Mouse (Mus musculus) c-Kit-positive CD71-positive TER-119-negative erythroid progenitor cells, embryonic 14.5 days (primary cell): Measurements from ENCODE around the gene Fbln1.
"Not testable (repeated sequence)": the region's sequence is repeated elsewhere in the genome, so short reads cannot be mapped to it uniquely, and the experiment has no call there.

Source experiments
- DNase-seq: peaks from one replicate; pipeline ENCODE4 v3.0.0-alpha.2; 2013; ENCODE audit warnings: low read depth

Fbln1 gene

DNA sequence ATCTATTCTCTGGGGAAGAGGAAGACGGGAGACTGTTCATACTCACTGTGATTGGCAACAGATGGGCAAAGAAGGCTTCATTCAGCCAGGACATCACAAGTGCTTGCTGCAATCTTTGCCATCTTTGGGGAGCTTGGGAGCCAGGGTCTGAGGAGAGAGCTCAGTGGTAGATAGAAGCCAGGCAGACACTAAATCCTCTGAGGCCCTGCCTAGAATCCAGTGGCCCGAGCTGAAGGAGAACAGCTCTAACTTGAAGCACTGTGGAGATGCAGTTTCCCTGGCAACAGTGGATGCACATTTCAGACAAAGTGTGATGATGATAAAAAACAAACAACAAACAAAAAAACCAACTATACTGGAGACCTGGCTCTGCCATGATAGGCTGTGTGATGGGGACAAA is 90.2 kb downstream of the Fbln1 start:
- DNase-seq: no peak

DNA sequence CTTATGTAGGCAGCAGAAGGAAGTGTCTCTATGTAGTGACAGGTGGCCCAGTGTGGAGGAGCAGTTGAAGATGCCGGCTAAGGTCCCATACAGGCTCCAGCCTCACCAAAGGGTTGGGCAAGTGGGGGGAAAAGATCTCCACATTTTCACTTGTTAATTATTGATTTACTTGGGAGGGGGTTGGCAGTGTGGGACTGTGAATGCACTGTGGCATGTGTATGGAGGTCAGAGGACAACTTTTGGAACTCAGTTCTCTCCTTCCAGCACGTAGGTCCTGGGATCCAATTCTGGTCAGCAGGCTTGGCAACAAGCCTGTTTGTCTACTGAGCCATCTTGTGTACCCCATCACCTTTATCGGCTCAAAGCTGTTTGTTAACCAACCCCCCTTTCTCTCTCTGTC is 90.8 kb downstream of the Fbln1 start:
- no peak for DNase-seq

DNA sequence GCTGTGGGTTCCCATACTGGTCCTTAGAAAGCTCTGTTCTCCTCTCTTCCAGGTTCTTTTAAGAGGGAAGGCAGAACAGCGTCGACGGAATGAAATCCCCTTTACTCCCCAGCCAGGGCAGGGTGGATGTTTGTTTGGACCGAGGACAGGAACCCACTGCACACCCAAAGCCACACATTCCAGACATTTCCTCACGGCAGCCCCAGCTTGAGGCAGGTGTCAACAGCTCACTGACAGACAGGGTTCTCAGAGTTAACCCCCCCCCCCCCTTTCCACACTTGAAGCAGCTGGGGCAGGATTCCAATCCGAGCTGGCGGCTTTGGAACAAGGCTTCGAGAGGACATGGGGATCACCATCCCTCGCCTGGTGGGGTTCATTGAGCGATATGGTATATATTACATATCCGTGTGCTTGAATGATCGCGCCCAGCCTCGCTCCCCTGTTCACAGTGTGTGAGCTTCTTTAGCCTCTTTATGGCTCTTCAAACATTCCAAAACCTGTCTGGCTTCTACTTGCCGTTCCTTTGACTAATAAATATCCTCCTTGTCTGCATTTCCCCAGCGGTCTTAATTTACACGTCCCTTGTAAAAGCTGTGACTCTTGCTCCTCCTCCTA is 92.5 kb downstream of the Fbln1 start:
- no peak for DNase-seq

DNA sequence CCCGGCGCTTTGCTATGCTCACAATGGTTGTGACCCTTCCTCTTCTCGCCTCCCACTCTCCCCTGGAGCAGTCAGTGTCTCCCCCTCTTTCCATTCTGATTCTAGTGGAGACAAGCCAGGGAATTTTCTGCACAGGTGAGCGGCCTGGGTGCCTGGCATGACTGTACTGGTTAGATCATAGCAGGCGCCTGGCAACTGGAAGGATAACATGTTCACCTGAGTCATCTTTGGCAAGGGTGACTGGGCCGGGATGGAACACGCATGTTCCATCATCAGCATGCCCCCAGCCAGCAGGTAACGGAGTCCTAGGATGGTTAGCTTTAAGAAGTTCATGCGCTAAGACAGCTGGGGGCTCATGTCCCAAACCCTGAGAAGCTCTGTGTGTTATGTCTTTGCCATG is 93.2 kb downstream of the Fbln1 start:
- DNase-seq: no peak

DNA sequence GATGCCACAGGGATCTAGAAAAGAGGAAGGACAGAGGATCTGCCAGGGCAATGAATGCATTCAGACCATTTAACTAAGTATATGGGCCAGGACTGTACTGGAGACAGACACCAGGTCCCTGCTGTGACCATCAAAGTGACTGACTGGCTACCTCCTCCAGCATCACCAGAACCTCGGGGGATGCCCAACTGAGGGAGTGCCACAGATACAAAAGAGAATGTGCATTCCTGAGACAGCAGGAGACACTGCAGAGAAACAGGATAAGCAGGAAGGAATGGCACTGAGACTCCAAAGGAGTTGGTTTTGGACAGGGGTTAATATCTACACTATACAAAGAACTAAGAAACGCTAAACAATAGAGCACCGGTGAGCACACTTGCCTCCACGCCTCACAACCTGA is 97.5 kb downstream of the Fbln1 start:
- no peak for DNase-seq

DNA sequence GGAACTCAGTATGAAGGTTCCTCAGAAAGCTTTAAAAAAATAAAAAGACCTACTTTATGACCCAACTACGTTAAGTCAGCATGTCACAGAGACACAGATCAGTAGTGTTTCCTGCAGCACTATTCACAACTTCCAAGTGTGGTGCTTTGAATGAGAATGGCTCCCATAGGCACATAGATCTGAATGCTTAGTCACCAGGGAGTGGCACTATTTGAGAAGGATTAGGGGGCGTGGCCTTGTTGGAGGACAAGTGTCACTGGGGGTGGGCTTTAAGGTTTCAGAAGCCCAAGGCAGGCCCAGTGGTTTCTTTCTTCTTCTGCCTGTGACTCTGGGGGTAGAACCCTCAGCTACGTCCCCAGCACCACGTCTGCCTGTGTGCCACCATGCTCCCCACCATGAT is 98.2 kb downstream of the Fbln1 start:
- no peak for DNase-seq

DNA sequence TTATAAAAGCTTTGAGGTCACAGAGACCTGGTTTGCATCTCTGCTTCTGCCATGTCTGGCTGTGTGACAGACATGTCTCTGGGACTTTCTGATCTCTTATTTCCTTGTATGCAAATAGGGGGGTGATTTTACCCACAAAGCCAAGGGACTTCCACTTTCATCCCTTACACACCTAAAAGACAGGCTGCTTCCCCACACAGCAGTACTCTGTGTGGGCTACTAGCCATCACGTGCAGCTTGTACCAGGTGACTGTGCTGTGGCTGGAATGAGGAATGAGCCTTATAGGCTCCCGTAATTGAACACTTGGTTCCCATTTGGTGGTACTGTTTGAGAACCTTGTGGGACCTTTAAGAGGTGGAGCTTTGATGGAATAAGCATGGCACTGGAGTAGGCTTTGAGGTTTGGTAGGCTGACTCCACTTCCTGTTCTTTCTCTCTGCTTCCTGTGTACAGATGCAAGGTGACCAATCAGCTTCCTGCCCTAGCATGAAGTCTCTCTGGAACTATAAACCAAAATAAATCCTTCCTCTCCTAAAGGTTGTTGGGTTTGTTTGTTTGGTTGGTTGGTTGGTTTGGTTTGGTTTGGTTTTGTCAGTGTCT is 101.4 kb downstream of the Fbln1 start:
- no peak for DNase-seq

DNA sequence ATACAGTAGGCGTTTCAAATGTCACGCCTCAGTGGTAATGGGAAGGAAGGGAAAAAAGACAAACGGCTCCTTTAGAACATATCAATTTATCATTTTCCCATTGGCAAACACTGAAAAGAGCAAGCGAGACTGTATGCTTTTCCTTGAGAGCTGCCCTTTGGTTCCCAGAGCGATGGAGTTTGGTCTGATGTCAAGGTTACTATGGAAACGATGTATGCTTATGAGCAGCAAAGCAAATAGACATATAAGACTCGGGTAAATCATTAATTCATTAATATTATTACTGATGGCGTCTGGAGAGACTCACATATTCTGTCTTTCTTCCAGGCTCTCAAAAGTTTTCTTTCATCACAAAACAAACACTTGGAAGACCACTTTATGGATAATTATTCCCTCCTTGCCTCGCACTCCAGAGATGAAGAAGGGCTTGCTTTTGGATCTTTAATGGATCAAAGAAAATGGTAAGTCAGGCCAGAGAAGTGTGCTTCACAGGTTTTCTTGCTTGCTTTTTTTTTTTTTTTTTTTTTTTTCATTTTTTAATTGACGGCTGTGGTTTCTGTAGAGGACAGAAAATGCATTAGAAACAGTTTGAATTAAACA is 105.4 kb downstream of the Fbln1 start:
- no peak for DNase-seq

DNA sequence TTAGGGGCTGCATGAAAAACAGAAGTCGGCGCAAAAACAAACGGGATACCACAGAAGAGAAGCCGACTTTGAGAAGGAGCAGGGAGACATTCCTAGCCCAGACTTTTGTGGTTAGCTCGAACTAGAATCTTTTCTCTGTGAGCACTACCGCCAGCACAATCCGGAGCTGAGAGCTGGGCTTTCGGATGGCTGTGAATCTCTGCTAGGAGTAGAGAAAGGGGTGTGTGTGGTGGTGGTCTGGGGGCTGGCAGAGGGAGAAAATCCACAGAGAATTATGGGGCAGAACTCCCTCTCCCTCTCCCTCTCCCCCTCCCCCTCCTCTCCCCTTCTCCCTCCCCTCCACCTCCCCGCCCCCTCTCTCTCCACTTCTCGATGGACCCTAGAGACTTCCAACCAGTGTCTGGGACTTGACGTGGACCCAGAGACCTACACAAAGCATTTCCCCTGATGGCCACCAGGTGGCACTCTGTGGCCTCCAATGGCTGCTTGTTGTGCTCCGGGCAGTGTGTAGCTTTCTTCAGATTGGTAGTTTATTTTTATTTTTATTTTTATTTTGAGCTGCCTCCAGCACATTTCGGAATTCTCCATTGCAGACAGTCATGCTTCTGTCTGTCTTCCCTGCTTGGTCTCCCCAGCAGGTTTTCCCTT is 109.8 kb downstream of the Fbln1 start:
- DNase-seq: peak; percentile 38

DNA sequence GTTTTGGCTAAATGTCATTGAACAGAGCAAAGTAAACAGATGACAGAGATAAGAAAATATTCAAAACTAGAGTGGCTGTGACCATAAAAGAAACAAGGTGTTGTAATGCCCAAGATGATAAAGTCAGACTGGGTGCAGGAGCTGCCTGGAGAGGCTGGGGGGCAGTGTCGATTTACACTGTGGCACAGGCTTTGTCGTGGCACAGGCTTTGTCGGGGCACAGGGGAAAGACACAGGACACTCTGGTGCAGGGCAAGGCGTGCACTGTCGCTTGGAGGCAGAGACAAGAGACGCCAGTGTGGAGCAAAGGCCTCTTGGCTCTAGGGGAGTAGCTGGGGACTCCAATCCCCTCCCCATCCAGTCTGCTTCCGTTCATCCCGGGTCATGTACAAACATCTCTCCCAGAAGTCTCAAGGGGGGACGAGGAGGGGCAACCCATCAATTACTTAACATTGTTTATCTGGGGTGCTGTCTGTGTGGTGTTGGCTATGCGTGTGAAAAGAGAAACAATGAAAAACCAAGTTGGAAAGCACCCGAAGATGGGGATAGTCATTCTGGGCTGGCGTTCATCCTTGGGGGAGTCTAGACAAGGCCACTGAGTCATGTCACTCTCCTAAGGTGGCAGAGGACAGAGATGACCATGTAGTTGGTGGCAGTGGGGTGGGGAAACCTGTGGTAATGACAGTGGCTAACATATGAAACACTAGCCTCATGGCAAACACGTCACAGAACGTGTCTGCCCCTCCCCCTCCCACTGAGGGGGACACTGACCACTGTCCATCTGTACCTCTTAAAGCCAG is 110.8 kb downstream of the Fbln1 start:
- no peak for DNase-seq

DNA sequence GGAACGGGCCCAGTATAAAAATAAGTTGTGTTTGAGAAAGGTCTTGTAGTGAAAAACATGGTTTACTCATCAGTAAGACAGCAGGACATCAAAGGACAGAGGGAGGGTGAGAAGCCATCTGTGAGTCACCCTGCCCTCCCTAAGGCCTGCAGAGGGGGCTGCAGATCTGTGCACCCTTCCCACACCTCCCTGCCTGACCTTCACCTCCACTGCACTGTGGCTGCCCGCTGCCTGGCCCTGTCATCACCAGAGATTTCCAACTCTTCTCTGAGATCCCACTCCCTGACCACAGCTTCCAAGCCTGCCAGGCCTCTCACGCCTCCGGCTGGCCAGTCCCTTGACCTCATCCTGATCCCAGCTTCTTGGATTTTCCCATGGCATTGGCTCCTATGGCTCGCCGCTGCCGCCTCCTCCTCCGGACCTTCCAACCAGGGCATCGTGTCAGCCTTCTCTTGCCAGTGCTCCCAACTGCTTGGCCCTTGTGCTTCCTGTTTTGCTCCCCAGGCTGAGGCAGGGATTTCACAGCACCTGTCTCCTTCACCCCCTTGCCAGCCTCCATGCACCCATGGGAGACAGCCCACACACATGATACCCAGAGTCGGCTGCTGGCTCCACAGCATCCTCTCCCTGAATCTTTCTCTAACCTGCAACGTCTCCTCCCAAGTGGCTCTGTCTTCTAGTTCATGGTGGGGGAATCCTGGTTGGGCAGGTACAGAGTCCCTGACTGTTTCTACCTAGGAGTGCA is 114.3 kb downstream of the Fbln1 start:
- no peak for DNase-seq

DNA sequence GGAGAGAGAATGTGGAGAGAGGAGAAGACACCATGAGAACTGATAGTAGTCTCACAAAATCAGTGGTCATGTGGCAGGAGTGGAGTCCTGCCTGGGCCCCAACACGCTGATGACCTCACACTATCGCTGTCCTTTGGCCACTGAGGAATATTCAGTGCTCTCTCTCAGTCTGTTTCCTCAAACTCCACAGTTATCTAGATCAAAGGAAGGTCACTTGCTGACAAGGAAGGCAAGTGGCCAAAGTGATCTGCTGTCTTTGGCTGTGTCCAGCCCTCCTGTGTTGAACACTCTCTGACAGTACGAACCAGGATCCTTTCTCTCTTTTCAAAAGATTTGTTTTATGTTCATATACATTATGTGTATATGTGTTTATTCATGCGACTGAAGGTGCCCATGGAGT is 117.5 kb downstream of the Fbln1 start:
- no peak for DNase-seq

DNA sequence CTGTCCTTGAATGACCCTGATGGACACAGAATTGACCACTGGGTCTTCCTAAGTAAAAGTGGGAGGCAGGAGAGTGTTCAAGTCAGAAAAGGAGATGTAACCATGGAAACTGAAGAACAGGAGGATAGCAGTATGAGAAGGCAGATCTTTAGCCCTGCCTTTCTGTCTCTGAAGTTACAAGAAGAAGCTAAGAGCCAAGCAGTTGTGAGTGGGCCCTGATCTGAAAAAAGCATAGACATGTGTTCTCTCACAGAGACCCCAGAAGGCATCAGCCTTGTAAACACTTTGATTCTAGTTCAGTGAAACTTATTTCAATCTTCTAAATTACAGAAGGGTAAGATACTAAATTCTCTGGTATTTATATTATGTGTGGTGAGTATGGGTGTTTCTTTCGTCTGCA is 118.7 kb downstream of the Fbln1 start:
- DNase-seq: no peak

DNA sequence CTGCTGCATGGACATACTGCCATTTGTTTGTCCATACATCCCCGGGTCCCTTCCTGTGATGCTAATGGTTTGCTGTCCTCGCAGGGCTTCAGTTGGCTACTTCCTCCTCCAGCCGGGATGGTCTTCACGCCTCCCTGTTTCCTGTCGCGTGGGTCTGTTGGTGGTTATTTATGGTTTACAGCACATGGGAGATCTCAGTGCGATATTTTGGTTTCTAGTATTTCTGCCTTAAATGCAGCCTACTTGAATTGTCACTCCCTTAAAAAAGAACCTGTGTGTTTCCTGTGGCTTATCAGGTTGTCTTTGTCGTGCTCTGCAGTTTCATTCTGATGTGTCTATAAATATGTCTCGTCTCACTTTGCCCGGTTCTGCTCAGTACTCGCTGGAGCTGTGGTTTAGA is 122.1 kb downstream of the Fbln1 start:
- DNase-seq: no peak

DNA sequence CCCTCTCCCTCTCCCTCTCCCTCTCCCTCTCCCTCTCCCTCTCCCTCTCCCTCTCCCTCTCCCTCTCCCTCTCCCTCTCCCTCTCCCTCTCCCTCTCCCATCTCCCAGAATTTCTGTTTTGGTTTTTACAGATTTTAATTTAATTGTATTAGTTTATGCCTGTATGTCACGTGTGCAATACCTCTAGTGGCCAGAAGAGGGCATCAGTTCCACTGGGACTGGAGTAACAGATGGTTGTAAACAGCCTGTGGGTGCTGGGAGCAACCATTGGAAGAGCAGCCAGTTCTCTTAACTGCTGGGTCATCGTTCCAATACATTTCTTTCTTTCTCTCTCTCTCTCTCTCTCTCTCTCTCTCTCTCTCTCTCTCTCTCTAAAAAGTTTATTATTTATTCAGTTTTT is 122.7 kb downstream of the Fbln1 start:
- not testable (repeated sequence) for DNase-seq

DNA sequence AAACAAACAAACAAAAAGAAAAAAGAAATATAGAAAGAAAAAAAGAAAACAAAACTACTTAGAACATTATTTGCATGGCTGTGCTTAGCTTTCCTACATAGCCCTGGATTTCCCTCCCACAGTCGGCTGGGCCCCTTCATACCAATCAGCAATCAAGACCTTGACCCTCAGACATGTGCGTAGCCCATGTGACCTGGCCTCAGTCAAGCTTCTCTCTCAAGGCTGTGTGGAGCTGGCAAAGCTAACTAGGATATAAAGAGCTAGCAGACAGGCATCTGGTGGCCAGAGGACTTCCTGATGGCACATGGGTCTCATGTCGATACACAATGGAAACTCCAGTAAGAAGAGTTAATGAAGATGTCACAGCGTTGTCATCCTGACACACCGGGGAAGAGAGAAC is 123.3 kb downstream of the Fbln1 start:
- DNase-seq: no peak

DNA sequence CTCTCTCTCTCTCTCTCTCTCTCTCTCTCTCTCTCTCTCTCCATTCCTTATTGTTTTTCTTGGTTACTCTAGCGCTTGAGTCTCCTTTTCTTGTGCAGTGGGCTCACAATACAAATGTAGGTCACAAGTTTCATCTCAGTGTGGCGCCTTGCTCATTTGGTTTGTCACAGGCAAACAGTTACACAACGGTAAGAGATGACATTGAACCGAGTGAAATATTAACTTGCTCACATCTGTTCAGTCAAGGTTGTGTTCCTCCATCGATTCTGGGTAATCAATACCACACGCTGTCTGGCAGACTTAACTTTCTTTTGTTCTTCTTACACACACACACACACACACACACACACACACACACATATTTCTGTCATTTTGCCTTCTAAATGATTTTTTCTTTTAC is 124.3 kb downstream of the Fbln1 start:
- no peak for DNase-seq

DNA sequence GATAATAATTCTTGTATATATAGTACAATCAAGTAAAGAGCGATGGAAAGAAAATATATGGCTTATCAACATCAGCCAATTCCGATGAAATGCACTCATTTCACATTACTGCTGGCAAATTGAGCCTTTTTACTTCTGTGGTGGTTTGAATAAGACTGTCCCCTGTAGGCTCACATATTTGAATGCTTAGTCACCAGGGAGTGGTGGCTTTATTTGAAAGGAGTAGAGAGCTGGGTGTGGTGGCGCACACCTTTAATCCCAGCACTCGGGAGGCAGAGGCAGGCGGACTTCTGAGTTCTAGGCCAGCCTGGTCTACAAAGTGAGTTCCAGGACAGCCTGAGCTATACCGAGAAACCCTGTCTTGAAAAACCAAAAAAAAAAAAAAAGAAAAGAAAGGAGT is 127.8 kb downstream of the Fbln1 start:
- DNase-seq: not testable (repeated sequence)

DNA sequence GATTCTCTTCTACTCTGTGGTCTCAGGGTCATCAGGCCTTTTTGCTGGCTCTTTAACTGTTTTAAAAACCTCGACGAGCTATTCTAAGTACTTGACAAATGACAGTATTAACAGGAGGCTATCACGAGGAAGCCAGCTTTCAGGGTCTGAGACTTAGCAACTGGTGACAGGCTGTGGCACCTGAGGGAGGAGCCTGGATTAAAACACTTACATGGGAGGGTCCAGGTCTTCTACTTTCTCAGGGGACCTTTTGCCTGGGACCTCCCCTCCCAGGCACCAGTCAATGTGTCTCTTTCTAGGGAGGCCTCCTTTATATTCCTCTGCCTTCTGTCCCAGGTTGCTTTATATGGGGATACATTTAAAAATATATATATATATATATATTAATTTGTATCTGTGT is 128.5 kb downstream of the Fbln1 start:
- no peak for DNase-seq

DNA sequence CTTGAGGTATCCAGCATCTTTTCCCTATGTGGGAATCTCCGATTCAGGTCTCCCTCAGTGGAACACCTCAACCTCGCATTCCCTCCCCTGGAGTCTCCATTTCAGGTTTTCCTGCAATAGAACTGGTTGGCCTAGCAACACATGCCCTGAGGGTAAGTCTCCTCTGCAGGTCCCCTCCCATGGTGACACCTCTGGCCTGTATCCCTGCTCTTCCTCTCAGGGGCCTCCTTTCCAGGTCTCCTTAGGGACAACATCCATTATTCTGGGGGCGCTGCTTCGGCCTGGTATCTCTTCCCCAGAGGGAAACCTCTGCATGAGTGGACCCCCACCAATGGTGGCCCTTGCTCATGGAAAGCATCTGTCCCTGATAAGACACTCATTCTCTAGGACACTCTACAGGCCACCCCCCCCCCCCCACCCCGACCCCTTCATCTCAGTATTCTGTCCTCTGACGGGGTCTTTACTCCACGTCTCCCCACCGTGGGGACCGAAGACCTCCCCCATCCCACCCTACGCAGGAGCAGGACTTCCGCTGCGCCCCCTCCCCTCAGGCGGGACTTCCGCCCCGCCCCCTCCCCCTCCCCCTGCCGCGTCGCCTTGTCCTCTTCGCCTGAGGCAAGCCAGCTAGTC is 130.0 kb downstream of the Fbln1 start, which contains the start of gene Atxn10:
TSS of gene Atxn10 (plus strand) at position 575 of the 630 bp plus-strand sequence.
- DNase-seq: no peak
